Mouse (Mus musculus) T-helper 17 cell (primary cell): ENCODE results near the gene Snx33.

Source experiments
- in situ Hi-C, 2 experiments: fragments of 300-600 bp; cut with MboI, MseI; formaldehyde crosslinking; loops; 1 replicate in 1 of 2; 2 replicates in 1 of 2; pipeline ENCODE4 v1.15.1; 2025; ENCODE audit warnings: high pct_unique_total_duplicates in 2 of 2

Snx33 gene

GRCm38 (mm10) chr9:56892111-56892510, 36.1 kb downstream of the Snx33 start:
- in situ Hi-C loops, result no loop called here

- in situ Hi-C loops, result no loop called here
Observed at GRCm38 (mm10) chr9:56891517-56892011, 36.6 kb downstream of the Snx33 start.

- in situ Hi-C loops, result no loop called here
Observed at GRCm38 (mm10) chr9:56890522-56891250, 37.5 kb downstream of the Snx33 start.

- in situ Hi-C loops, result no loop called here
Observed at GRCm38 (mm10) chr9:56889817-56890216, 38.4 kb downstream of the Snx33 start.

- in situ Hi-C loops, result no loop called here
Observed at GRCm38 (mm10) chr9:56887581-56887980, 40.6 kb downstream of the Snx33 start.

- in situ Hi-C loops, result no loop called here
Observed at GRCm38 (mm10) chr9:56886601-56887000, 41.6 kb downstream of the Snx33 start.

GRCm38 (mm10) chr9:56886113-56886512, 42.1 kb downstream of the Snx33 start:
- in situ Hi-C loops, result no loop called here

- in situ Hi-C loops, result no loop called here
Observed at GRCm38 (mm10) chr9:56884328-56884727, 43.8 kb downstream of the Snx33 start.

GRCm38 (mm10) chr9:56883470-56883869, 44.7 kb downstream of the Snx33 start:
- in situ Hi-C loops, result no loop called here

- in situ Hi-C loops, result no loop called here
Observed at GRCm38 (mm10) chr9:56882818-56883217, 45.4 kb downstream of the Snx33 start.

GRCm38 (mm10) chr9:56882283-56882682, 45.9 kb downstream of the Snx33 start:
- in situ Hi-C loops, result no loop called here

GRCm38 (mm10) chr9:56881539-56882082, 46.6 kb downstream of the Snx33 start:
- in situ Hi-C loops, result no loop called here

GRCm38 (mm10) chr9:56880790-56881189, 47.4 kb downstream of the Snx33 start:
- in situ Hi-C loops, result no loop called here

GRCm38 (mm10) chr9:56877284-56877683, 50.9 kb downstream of the Snx33 start:
- in situ Hi-C loops, result no loop called here

GRCm38 (mm10) chr9:56876784-56877183, 51.4 kb downstream of the Snx33 start:
- in situ Hi-C loops, result no loop called here

GRCm38 (mm10) chr9:56873097-56873496, 55.1 kb downstream of the Snx33 start:
- in situ Hi-C loops, result no loop called here

GRCm38 (mm10) chr9:56872105-56872903, 55.9 kb downstream of the Snx33 start:
- in situ Hi-C loops, result no loop called here

GRCm38 (mm10) chr9:56871191-56871590, 57.0 kb downstream of the Snx33 start:
- in situ Hi-C loops, result no loop called here

- in situ Hi-C loops, result no loop called here
Observed at GRCm38 (mm10) chr9:56870778-56871177, 57.4 kb downstream of the Snx33 start.

- in situ Hi-C loops, result loop anchor here in 1 of 2 experiments (10.0 kb wide), 1 partner anchor 1445 kb away; the partner anchor contains the start of gene Loxl1
Observed at GRCm38 (mm10) chr9:56869552-56869951, 58.6 kb downstream of the Snx33 start.

GRCm38 (mm10) chr9:56868292-56868691, 59.9 kb downstream of the Snx33 start:
- in situ Hi-C loops, result loop anchor here in 1 of 2 experiments (10.0 kb wide), 1 partner anchor 1447 kb away; the partner anchor contains the start of gene Loxl1
